Mouse (Mus musculus) heart, postnatal 25 days (tissue): ENCODE data around the gene Adssl1. TPM values are rescaled to one million over a fixed set of nuclear protein-coding genes. Genes with fewer than 3 reads are reported as not detected.

ENCODE experiments used
- DNase-seq: peaks from one replicate; pipeline ENCODE4 v3.0.0; 2022; ENCODE audit warnings: low spot score
- intact Hi-C: fragments of 180-260 bp; cut with DNase I; formaldehyde crosslinking; loops from one replicate; pipeline ENCODE4 v1.15.1; 2025
- total RNA-seq, 2 experiments: library from RNA; stranded (reverse); gene quantifications; 2 replicates each; pipeline ENCODE4 v1.2.3; 2021

Gene Adssl1
- 100 to 1,000 TPM; 147 TPM for total RNA-seq

DNA sequence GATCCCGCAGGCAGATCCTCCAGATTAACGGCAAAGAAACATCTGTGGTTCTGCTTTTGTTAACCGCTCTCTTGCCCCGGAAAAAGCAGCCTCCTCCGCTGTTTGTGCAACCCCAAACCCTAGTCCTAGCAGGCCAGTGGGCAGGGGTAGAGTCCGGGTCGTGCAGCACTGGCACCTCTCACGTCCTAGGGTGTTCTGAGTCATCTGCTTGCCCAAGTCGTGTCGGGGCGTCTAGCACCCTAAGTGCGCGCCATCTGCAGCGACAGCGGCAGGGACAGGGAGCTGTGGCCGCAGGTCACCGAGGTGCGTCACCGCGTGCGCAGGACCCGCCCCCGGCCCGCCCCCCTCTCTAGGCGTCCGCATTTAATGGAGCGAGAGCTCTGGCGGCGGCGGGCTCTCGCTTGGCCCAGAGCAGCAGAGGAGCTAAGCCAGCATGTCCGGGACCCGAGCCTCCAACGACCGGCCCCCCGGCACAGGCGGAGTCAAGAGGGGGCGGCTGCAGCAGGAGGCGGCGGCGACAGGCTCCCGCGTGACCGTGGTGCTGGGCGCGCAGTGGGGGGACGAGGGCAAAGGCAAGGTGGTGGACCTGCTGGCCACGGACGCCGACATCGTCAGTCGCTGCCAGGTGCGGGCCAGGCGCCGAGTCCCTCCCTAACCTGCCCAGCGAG is at the start of gene Adssl1:
Gene Adssl1, plus strand, starts transcription at position 360 of the 668 bp plus-strand sequence.
- peak; percentile 53 for DNase-seq
- intact Hi-C loops, result loop anchor here (5.0 kb wide), 1 partner anchor 123 kb away; no protein-coding TSS in a partner anchor

DNA sequence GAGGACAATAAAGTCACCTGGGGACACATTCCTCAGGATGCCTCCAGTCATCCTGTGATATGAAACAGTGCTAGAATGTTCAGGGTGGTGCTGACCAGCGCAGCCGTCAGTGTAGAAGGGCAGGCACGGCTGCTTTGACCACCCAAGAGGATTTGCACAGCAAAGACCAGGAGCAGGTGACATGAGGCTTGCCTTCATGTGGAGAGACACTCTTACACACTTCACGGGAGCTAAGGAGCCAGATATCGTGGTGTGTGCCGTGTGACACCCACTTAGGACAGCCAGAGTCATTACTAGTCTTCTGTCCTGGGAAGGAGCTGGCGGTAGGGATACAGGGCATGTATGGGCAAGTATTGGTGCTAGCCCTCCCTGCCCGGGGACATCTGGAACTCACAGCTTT is 49.7 kb upstream of the Adssl1 start:
- DNase-seq, result no peak
- intact Hi-C loops, result no loop called here

DNA sequence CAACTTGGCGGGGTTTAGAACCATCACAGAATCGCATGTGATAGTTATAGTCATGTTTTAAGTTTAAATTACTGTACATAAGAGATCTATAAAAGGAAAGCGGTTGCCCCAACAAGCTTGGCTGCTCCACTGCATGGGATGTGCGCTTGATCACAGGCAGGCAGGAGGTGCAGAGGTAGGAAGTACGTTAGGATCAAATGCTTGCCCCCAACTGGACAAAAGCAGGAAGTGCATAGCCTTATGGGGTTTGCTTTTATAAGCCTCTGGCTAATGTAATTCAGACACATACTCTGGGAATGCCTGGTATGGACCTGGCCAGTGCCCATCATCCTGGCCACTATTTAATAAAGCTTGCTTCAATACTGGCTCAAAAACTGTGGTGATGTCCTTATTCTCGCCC is 48.8 kb upstream of the Adssl1 start:
- intact Hi-C loops, result no loop called here
- DNase-seq, result no peak

DNA sequence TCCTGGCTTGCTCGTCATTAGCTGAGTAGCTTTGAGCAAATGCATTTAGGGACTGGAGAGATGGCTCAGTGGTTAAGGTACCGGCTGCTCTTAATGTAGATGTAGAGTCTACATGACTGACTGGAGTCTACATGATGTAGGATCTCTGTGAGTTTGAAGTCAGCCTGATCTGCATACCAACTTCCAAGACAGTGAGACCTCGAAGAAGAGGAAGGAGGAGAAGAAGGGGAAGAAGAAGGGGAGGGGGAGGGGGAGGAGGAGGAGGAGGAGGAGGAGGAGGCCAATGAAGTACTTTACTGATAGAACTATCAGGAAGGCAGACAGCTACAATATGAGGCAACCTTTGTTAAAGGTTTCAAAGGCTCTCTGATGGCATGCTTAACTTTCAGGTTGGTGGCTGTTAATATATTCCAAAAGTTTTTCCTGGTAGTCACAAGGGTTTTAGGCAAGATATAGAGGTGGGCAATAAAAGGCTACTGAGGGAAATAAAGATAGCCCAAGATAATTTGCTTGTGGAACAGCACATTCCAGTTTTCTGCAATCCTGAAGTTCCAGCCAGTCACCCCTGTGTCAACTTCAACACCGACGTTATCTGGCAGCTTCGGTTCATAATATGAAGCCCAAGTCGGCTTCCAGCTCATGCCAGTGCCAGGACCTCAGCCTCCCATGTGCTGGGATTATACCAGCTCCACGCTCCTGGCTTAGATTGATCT is 44.4 kb upstream of the Adssl1 start:
- no peak for DNase-seq
- intact Hi-C loops, result no loop called here

DNA sequence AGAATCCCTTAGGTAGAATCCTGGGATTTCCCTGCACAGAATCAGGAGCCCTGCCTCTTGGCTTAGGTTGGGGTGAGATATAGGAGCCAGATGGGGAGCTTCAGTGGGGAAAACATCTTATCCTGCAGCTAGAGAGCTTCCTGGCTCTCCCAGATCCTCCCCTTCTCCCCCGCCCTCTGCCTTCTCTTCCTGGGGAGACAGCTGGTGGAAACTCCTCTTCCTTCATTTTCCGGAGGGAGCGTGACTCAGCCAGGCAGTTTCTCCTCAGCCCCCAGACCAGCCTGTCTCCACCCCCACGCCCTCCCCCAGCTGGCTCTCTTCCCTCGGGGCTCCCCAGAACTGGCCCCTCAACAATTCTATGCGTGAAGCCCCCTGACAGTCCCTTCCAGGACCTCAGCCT is 43.5 kb upstream of the Adssl1 start:
- intact Hi-C loops, result loop anchor here (2.0 kb wide), 1 partner anchor 18 kb away; no protein-coding TSS in a partner anchor
- DNase-seq, result no peak

DNA sequence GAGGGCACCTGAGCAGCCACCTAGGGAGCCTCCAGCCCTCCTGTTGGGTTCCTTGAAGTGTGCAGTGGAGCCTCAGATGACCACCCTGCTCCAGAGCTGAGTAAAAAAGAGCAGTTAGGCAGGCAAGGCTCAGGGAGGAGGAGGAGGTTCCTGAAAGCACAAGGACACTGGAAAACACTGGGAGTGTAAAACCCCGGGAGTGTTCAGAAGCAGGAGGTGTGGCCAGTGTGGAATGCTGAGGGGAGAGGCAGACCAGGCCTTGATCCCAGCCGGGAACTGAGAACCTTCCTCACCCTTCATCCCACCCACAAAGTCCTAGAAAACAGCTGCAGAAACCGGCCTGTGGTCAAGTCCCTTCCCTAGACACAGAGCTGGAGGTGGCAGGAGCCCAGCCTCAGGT is 43.1 kb upstream of the Adssl1 start:
- intact Hi-C loops, result loop anchor here (2.0 kb wide), 1 partner anchor 18 kb away; no protein-coding TSS in a partner anchor
- no peak for DNase-seq

DNA sequence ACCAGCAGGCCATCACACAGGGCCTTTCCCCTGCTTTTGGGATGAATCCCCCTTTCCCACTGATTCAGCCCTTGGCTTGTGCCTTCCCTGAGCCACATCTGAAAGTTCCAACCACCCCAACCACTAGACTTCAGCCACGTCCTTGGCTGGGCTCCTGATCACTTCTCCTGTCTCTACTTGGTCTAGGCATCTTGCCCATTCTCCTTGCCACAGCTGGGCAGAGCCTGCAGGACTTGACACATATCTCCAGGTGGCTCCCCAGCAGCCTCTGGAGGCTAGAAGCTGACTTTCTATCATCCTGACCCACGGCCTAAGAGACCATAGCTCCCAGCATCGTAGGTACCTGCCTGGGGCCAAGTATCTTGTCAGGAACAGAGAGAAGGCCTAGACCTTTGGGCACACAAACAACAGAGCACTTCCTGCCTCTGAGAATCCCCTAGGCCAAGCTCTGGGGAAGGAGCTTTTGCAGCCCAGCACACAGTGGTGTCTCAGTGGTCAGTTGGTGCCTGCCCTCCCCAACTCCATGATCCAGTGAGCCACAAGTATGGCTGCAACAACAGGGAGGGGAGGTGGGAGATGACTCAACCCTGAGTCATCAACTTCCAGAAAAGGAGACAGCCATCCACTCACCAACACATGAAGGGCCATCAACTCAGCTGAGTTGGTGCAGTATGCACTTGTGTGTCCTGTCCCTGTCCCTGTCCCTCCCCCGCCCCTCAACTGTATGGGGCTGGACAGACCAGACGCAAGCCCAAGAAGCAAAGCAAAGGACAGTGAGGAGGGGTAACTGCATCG is 41.4 kb upstream of the Adssl1 start:
- DNase-seq, result no peak
- intact Hi-C loops, result no loop called here

DNA sequence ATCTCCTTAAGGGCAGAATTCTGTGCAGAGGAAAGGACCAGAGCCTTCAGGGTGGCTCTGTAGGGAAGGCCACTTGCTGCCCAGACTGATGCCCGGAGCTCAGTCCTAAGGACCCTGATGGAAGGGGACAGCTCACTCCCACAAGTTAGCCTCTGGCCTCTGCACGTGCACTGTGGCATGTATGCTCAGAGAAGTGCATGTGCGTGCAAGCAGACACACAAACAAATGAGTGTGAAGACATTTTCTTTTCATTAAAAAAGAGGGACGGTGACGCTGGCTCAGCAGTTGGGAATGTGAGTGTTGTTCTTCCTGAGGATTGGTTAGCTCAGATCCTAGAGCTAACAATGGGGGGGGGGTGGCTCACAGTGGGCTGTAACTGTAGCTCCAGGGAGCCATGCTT is 40.4 kb upstream of the Adssl1 start:
- DNase-seq, result no peak
- intact Hi-C loops, result no loop called here

DNA sequence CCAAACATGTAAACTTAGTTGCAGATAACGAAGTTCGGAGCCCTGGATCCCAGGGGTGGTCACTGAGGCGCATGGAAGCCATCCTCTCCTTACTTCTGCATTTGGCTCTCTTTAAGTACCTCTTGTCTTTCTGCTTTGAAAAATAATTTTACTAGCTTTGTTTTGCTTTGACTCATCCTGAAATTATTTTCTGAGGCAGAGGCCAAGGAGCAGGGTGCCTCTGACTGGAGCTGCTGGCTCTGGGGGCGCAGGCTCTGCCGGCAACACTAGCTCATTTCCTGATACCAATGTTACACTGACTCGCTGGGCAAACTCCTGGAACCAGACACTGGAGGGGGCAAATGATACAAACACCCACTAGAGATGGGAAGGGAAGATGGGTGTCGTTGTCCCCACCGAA is 39.9 kb upstream of the Adssl1 start:
- intact Hi-C loops, result no loop called here
- no peak for DNase-seq

DNA sequence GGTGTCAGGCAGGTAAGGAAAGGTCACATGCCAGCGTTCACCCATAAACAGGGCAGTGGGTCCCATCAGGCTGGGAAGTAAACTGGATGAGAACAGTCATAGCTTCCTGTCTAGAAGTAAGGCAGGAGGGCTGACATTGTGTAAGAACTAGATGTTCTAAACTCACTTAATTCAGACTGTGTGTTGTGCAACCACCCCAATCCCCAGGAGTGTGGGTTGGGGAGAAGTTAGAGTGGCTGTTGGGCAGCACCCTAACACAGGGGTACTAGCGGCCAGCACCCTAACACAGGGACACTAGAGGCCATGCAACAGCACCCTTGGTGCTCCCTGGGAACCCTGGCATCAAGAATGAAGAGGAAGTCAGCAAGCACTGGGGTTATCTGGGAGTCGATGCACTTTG is 38.7 kb upstream of the Adssl1 start:
- intact Hi-C loops, result no loop called here
- DNase-seq, result no peak

DNA sequence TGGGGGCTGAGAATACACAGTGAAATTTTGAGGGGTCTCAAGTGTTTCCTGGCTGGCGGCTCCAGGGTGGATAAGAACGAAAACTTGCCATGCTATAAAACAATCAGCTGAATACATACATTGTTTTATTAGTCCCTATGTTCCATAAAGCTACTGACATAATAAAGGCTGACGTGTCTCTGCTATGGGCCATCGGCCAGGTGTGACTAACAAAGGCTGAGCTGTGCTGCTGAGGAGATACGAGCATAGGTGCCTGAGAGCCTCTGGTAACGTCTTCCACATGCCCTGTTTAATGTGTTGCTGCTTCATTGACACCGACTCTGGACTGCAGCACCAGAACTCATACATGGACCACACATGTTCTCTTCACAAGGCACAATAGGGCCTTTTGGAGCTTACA is 34.9 kb upstream of the Adssl1 start:
- DNase-seq, result no peak
- intact Hi-C loops, result loop anchor here (5.0 kb wide), 1 partner anchor 33 kb away; no protein-coding TSS in a partner anchor

DNA sequence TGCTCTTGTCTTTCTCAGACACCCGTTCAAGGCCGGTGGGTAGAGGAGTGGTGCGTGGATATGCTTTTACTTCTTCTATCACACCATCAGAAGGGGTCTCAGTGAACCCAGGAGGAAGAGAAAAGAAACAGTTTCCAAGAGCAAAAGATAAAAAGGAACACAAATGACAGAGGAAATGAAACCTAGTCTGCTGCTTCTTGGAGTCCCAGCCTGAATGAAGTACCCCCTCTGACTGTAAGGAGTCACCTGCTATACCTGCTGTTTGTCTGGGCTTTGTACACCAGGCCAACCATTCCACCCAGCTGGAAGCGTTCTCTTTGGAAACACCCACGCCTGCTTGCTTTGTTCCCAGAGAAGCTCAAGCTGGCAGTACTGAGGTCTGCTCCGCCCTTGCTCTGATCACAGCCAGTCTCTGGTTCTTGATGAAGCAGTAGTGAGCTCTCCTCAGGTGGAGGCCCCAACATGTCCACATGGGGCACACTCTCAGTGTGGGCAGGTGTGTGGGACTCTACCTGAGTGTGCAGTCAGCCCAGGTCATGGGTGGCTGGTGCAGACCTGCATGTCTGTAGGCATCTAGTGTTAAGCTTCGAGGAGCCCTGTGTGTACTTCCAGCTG is 33.8 kb upstream of the Adssl1 start:
- intact Hi-C loops, result loop anchor here (5.0 kb wide), 1 partner anchor 34 kb away; no protein-coding TSS in a partner anchor
- DNase-seq, result no peak

DNA sequence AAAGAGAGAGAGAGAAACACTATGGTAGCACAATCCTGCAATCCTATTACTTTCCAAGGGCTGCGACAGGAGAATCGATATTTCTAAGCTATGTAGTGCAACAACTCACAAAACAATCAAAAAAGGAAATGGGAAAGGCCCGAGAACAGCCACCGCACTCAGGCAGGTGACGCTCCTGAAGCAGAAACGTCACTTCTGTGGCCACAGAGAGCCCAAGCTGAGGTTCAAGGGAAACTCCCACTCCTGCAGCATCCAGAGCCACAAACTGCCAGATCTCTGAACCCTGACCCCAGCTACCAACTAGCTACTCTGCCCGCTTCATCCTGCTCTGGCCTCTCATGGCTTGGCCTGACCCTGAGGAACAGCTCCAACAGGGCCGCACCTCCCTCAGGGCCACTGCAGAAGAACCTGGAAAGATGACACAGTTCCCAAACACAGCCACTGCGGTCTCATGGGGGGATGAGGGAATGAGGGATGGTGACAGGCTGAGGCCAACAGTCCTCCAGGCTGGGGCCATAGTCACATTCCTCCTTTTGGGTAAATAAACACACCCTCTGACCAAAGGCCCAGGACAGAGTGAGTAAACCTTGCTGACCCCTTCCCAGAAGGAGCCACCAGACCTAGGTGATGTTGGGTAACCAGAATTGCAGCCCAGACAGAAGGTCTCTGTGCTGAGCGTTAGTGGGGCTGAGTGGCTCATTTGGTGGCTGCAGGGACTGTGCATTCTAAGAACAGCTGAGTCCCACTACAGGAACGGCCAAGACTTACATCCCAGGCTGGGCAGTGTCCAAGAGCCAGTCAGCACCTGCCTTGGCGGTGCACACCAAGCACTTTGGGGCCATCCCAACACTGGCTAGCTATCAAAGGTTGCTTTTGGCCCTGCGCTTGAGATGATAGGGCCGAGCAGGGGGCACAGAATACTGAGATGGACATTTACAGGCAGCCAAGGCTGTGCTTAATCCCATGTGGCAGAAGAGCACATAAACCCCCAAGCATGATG is 32.4 kb upstream of the Adssl1 start:
- intact Hi-C loops, result loop anchor here (5.0 kb wide), 1 partner anchor 35 kb away; no protein-coding TSS in a partner anchor
- no peak for DNase-seq

DNA sequence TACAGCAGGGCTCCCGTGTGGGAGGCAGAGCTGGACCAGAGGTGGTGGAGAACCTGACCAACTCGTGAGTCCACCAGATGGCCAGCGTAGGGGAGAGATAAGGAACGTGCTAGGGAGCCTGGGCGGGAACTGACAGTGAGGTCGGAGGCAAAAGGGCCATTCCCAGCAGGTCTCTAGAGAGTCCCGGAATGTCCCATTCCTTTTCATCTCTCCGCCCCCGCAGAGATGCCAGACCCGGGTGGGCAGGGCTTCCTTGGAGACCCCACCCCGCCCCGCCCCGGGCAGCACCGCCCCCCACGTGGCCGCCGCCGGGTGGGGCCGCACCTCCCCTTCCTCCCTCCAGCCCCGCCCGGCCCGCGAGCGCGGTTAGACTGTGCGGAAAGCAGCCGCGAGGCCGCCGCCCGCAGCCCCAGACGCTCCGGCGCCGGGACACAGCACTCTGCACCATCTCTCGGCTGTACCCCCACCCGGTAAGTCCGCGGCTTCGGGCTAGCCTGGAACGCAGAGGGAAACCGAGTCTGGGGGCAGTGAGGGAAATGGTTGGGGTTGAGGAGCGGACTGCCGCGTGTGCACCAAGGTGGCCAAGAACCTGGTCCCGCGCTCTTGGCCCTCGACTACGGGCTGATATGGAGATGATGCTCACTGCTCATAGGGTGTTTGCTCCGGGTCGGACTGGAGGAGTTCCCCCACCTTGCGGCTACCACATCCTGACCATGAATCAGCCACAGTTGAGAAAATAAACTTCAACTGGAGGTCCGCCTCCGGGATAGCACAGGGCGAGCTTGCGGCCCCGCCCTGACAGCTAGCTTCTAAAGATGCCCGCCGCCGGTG is 31.2 kb upstream of the Adssl1 start, which contains the start of gene Inf2:
Gene Inf2, plus strand, starts transcription at position 359 of the 831 bp plus-strand sequence.
- intact Hi-C loops, result loop anchor here (5.0 kb wide), 1 partner anchor 36 kb away; no protein-coding TSS in a partner anchor
- peak; percentile 81 for DNase-seq

DNA sequence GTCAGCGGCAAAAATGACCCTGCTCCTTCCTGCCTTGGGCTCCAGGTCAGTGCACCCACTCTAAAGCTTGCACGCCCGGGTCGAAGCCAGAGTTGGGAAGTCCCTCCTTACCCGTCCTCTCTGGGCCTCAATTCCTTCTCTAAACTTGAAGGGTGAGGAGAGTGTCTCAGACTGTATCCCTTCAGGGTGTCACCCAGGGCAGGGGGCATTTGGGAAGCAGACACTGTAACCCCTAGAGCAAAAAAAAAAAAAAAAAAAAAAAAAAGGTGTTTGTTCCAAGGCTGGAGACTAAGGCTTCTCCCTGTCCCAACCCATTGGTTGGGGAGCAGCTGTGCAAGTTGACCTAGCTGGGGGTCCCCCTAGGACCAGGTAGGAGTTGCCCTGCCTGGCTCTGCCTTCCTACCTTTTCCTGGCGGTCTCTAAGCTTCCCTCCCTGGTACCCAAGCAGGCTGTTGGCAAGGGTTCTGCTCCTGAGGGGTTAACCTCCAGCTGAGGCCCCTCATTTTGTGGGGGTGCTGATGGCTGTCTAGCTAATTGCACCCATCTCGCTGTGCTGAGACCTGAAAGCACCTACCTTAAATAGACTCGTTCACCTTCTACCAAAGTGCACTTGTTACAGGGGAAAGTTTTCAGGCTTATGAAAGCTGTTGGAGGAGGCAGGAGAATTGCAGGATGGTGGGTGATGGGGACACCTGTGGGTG is 30.2 kb upstream of the Adssl1 start:
- no peak for DNase-seq
- intact Hi-C loops, result loop anchor here (5.0 kb wide), 1 partner anchor 37 kb away; no protein-coding TSS in a partner anchor

DNA sequence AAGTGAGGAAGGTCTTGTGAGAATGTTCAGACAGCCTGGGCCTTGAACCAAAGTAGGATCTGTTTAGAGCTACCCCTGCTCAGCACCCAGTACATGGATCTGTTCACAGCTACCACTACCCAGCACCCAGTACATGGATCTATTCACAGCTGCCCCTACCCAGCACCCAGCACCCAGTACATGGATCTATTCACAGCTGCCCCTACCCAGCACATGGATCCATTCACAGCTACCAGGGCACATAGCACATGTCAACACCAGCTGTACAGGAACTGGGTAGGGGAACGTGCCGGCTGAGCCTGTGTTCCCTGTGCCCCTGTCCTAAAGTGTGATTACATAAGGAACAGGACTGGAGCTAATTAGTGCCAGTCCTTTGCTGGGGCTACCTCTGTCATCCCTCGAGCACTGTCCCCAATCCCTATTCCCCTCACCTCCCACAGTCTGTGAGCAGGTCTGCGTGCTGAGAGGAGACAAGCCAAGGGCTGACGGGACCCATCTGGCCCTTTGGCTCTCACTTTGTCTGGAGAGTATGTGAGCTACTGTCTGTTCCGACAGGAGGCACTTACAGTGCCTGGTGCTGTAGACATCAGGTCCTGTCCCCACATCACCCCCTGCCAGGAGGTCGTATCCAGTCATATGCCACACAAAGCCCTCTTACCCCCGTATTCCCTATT is 29.1 kb upstream of the Adssl1 start:
- intact Hi-C loops, result no loop called here
- DNase-seq, result no peak

DNA sequence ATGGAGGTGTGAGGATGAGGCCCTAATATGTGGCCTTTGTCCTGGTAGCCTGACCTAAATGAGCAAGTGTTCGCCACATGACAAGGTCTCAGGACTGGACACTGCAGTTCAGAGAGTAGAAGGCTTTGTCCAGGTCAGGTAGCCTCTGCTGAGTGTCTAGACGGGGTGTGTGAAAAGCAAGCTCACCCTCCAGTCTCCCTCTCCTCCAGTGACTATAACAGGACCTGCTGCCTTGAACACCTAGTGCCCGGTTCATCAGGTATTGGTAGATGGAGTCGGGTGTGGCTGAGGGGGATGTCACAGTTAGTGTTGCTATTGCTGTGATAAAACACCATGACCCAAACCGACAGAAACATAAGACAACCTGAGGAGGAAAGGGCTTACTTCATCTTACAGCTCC is 28.6 kb upstream of the Adssl1 start:
- no peak for DNase-seq
- intact Hi-C loops, result no loop called here
